Mouse (Mus musculus) kidney, adult 9 months (tissue): ENCODE measurements around the gene Tbc1d8.
A peak's percentile ranks its signal among the peaks of the same experiment; 100 is the strongest.

Experiments
- DNase-seq: peaks from one replicate; pipeline ENCODE4 v3.0.0; 2022

Tbc1d8 gene

GRCm38 (mm10) chr1:39445303-39446050 is 33.1 kb downstream of the Tbc1d8 start:
- DNase-seq, result no peak

DNA sequence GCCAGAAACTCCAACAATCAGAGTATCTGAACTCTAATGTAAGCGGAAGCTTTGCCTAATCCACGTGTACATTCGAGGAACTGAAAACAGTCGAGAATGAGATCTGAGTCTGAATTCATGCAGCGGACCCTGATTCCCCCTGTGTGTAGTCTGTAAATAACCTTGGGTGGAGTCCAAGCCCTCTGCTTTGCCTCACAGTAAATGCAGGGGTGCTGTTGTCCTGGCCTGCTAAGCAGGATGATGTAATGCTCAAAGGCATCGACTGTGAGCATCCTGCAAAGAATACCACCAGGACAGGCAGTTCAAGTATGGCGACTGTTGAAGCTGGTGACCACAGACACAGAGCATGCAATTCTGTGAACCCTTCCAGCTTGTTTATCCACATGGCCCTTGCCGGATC is 34.8 kb downstream of the Tbc1d8 start:
- DNase-seq, result no peak

- DNase-seq, result no peak
These were observed 36.9 kb downstream of the Tbc1d8 start for GRCm38 (mm10) chr1:39441686-39442085.

GRCm38 (mm10) chr1:39439661-39440548 is 38.6 kb downstream of the Tbc1d8 start:
- no peak for DNase-seq

DNA sequence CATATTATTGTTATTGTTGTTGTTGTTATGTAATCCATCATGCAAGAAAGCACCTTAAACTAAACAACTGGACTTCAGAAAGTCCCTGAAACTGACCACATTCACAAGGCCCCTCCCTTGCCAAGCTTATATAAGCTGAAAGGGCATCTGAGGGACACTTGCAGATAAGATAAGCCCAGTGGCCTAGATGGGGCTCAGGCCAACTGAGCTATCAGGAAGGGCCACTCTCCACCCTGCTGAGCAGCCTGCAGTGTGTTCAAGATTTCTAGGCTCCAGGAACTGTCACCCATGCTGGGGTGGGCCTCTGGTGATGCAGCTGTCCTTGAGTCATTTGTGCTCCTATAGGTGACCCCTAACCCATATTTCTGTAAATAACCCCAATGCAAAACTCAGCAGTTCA is 39.9 kb downstream of the Tbc1d8 start:
- no peak for DNase-seq

DNA sequence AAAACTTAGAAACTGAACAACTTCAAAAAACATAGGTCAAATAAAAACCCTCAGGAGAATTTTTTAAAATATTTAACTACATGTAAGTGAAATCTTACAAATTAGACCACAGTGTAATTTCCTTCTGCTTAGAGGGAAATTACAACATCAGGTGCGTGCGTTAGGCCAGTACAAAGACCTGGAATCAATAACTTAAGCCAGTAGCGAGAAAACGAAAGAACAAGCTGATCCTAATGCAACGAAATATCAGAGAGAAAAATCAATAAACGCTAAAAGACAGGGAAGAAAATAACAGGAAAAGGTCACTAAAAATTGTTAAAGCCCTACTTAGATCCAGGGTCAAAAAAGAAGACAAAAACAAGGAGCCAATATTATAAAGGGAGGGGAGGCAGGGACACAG is 44.3 kb downstream of the Tbc1d8 start:
- DNase-seq, result no peak

GRCm38 (mm10) chr1:39430020-39430419 is 48.5 kb downstream of the Tbc1d8 start:
- no peak for DNase-seq

DNA sequence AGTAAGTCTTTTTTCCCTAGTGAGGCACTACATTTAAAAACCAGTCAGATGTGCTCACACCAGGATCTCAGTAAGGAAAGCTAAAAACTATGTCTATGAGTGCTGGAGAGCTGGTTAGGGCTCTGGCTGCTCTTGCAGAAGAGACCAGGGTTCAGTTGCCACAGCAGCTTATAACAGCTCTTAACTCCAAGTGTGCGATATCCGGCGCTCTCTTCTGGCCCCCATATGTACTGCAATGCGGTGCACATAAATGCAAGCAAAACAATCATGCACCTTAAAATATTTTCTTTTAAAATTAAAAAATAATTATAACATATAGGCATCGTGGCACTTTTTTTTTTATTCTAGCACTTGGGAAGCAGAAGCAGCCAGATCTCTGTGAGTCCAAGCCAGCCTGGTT is 49.5 kb downstream of the Tbc1d8 start:
- DNase-seq, result no peak

GRCm38 (mm10) chr1:39428280-39428679 is 50.3 kb downstream of the Tbc1d8 start:
- DNase-seq, result no peak

- no peak for DNase-seq
These were observed 53.1 kb downstream of the Tbc1d8 start for GRCm38 (mm10) chr1:39425497-39425896.

- DNase-seq, result no peak
These were observed 57.6 kb downstream of the Tbc1d8 start for GRCm38 (mm10) chr1:39420987-39421386.

GRCm38 (mm10) chr1:39418852-39419251 is 59.7 kb downstream of the Tbc1d8 start:
- no peak for DNase-seq

DNA sequence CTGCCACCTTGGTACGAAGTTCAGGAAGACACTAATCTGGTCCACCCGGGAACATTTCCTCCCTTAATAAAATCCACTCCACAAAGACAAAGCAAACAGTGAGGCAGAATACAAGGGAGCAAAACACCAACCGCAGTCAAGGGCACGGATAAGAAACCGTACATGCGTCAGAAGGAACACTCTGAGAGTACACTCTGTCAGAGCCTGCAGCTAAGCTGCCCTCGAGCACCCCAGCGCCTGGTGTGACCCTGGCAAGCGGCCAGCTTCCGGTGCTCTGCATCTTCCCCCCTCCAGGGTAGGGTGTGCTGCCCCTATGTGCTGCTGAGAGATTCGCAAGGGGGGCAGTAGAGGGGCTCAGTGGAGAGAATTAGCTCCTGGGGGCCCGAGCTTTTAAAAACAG is 60.7 kb downstream of the Tbc1d8 start:
- DNase-seq, result peak; percentile 36

GRCm38 (mm10) chr1:39410085-39410821 is 68.3 kb downstream of the Tbc1d8 start:
- peak; percentile 19 for DNase-seq

DNA sequence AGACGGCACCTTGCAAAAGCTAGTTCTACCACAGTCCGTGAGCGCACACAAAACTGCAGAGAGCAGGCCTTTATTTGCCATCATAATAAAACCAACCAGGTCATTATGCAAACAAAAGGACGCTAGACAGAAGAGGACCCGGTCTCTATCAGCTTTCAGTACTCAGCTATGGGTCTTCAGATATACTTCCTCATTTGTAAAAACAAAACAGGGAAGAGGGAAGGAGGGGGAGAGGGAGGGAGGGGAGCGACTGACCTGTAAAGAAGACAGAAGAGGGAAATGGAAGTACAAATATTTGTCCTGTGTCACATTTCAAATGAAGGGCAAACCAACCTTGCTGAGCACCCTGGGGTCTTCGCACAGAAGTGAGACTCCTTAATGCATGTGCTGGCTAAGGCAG is 69.9 kb downstream of the Tbc1d8 start:
- DNase-seq, result no peak

GRCm38 (mm10) chr1:39408123-39408522 is 70.4 kb downstream of the Tbc1d8 start:
- no peak for DNase-seq

DNA sequence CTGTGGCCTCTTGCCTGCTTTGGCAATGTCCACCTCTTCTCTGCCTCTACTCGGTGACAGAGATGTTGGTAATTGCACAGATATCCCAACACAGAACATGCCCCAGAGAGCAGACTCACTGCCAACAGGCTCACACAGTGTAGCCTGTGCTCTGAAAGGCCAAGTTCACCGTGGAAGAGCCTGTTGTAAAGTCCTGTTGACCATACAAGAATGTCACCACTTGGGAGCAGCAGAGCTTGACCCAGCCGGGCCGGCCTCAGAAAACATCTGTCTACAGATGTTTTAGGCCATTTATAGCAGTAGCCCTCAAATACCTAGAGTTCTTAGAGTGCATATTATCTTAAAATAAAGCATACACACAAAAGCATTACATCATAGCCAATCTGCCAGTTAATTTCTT is 71.4 kb downstream of the Tbc1d8 start:
- DNase-seq, result no peak

DNA sequence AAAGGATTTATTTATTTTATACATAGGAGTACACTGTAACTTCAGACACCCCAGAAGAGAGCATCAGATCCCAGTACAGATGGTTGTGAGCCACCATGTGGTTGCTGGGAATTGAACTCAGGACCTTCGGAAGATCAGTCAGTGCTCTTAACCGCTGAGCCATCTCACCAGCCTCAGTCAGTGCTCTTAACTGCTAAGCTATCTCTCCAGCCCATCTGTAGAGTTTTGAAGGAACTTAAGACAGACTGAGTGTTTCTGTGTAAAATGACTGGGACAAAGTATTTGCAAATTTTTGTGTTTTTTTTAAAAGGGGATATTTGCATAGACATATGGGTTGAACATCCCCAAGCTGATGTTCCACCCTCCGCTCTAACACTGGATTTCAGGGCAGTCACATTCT is 78.4 kb downstream of the Tbc1d8 start:
- DNase-seq, result no peak

- DNase-seq, result no peak
These were observed 79.3 kb downstream of the Tbc1d8 start for GRCm38 (mm10) chr1:39399228-39399627.

- DNase-seq, result no peak
These were observed 80.3 kb downstream of the Tbc1d8 start for GRCm38 (mm10) chr1:39398284-39398683.

DNA sequence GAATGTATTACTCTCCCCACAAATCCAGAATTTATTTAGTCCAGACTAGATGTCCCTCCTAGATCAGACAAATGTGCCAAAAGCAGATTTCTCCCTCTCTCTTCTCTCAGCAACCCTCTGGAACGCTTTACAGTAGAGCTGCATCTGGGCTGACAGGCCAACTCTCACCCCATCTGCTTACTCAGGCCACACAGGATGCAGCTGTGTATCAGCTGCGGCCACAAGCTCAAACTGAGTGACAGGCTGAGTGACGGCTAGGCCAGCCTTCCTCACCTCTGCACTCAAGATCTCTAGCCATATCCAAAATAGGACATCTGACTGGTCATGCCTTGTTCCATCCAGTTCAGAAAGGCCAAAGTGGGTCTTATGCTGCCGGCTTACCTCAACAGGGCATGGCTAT is 82.2 kb downstream of the Tbc1d8 start:
- DNase-seq, result no peak

DNA sequence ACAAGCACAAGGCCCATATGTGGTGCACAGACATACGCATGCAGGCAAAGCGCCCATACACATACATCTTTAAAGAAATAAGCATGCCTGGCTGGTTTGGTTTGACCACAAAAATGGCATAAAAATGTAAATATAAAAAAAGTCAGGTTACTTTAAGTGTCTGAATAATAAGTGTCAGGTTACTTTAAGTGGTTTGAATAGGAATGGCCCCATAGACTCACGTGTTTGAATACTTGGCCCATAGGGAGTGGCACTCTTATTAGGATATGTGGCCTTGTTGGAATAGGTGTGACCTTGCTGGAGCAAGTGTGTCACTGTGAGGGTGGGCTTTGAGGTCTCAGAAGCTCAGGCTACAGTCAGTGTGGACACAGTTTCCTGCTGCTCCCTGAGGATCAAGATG is 83.9 kb downstream of the Tbc1d8 start:
- no peak for DNase-seq

DNA sequence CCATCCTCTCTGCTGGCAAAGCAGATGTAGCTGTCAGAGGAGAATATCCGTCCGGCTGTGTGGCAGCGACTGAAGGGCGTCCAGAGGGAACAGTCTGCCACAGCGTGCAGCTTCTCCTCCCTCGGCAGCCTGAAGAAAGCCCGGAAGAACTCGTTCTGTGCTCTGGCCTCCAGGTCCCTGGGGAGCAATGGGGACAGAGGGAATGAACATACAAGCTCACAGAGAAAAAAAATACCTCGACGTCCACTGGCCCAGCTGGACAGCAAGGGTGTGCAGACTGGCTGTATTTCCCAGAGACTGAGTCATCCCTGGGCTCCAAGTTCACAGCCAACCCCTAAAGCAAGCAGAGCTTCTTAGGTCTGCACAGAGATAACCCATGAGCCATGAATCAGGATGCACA is 84.5 kb downstream of the Tbc1d8 start:
- peak; percentile 19 for DNase-seq
